Mouse (Mus musculus) gastrocnemius, postnatal 4 days (tissue): ENCODE data around the gene Wdpcp. TPM values are rescaled to one million over a fixed set of nuclear protein-coding genes. Genes with fewer than 3 reads are reported as not detected.
"Not testable (repeated sequence)": the region's sequence is repeated elsewhere in the genome, so short reads cannot be mapped to it uniquely, and the experiment has no call there.

Experiments used
- DNase-seq, 2 experiments: peaks; one replicate each; pipeline ENCODE4 v3.0.0; 2021 to 2022; ENCODE audit warnings: low spot score in 2 of 2, mixed read lengths in 2 of 2
- long read RNA-seq, 2 experiments: library from polyadenylated mRNA; stranded (forward); transcript quantifications; one replicate each; pipeline ENCODE4 v2.0.0; 2021
- total RNA-seq, 2 experiments: library from RNA; stranded (reverse); gene quantifications; 2 replicates each; pipeline ENCODE4 v1.2.3; 2021

Wdpcp gene
- 1 to 10 TPM; 5.4 to 7.5 TPM for total RNA-seq
- long read RNA-seq, experiment 1, partial matches to known transcripts = 0 of 8 reads
- long read RNA-seq, experiment 1, other reads (novel, unspliced or antisense) = 4 of 8 reads
- long read RNA-seq, experiment 2, partial matches to known transcripts = 1 of 5 reads
- long read RNA-seq, experiment 2, other reads (novel, unspliced or antisense) = 3 of 5 reads

- DNase-seq = peak; percentile 75 to 90
Measured at GRCm38 (mm10) chr11:21571700-21572381, at the start of gene Wdpcp, which contains the start of gene Mdh1. Wdpcp (plus strand) TSS chr11:21572235. Mdh1 (minus strand) TSS chr11:21572367.

GRCm38 (mm10) chr11:21528676-21529394, 43.2 kb upstream of the Wdpcp start:
- no peak for DNase-seq

GRCm38 (mm10) chr11:21530856-21531255, 41.2 kb upstream of the Wdpcp start:
- DNase-seq = not testable (repeated sequence)

GRCm38 (mm10) chr11:21540072-21540471, 32.0 kb upstream of the Wdpcp start:
- no peak for DNase-seq

GRCm38 (mm10) chr11:21540622-21541021, 31.4 kb upstream of the Wdpcp start:
- no peak for DNase-seq

- no peak for DNase-seq
Measured at GRCm38 (mm10) chr11:21542731-21543130, 29.3 kb upstream of the Wdpcp start.

GRCm38 (mm10) chr11:21545021-21545420, 27.0 kb upstream of the Wdpcp start:
- DNase-seq = no peak

GRCm38 (mm10) chr11:21545951-21546350, 26.1 kb upstream of the Wdpcp start:
- no peak for DNase-seq

GRCm38 (mm10) chr11:21546671-21547070, 25.4 kb upstream of the Wdpcp start:
- no peak for DNase-seq

- DNase-seq = no peak
Measured at GRCm38 (mm10) chr11:21547518-21547917, 24.5 kb upstream of the Wdpcp start.

- DNase-seq = no peak
Measured at GRCm38 (mm10) chr11:21549052-21549451, 23.0 kb upstream of the Wdpcp start.

- DNase-seq = no peak
Measured at GRCm38 (mm10) chr11:21549754-21550153, 22.3 kb upstream of the Wdpcp start.

GRCm38 (mm10) chr11:21550222-21551173, 21.5 kb upstream of the Wdpcp start:
- DNase-seq = no peak

- no peak for DNase-seq
Measured at GRCm38 (mm10) chr11:21552049-21552448, 20.0 kb upstream of the Wdpcp start.

GRCm38 (mm10) chr11:21559727-21560126, 12.3 kb upstream of the Wdpcp start:
- no peak for DNase-seq

GRCm38 (mm10) chr11:21561347-21561746, 10.7 kb upstream of the Wdpcp start:
- DNase-seq = no peak

- no peak for DNase-seq
Measured at GRCm38 (mm10) chr11:21563617-21564325, 8.3 kb upstream of the Wdpcp start.

- no peak for DNase-seq
Measured at GRCm38 (mm10) chr11:21564681-21565405, 7.2 kb upstream of the Wdpcp start.

- DNase-seq = no peak
Measured at GRCm38 (mm10) chr11:21566934-21567333, 5.1 kb upstream of the Wdpcp start.

GRCm38 (mm10) chr11:21567733-21568132, 4.3 kb upstream of the Wdpcp start:
- DNase-seq = no peak
